Mouse (Mus musculus): ENCODE results near the gene Iqcc.

DNA sequence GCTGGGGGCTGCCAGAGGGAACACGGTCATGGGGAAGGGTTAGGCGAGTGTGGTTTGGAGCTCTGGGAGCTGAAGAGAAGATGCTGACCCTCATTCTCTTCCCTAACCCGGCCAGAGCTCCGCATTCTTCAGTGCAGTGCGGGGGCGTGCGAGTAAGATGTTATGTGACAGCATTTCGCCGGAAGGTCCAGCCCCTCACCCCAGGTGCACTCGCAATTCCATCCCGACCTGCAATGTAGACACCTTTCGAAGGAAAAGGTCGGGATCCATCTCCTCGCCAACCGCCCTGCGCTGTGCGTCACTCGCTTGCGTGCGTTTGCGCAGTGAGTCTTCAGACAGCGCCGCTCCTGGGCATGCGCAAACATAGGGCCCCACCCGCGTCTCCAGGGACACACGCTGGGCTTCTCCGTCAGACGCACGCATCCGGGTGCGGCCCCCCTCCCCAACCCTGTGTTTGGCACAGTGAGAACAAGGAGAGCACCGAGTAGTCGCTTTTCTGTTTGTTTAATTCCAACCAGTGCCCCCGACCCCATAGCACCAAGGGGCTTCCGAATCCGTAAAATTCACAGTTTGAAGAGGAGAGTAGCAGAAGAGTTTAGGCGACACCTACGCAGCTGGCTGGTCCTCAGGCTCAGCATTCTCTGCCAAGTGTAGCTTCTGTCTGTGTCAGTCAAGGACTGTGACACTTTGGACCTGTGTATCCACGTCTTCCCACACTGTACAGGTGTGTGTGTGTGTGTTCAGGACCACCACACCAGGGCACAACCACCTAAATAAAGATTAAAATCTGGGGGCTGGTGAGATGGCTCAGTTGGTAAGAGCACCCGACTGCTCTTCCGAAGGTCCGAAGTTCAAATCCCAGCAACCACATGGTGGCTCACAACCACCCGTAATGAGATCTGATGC is at the start of gene Iqcc:
- peak; percentile 33; the same call in 1 of the 2 replicates for TF ChIP-seq CTCF (IDR thresholded peaks at IDR 0.05; ENCODE audit: low read depth)
- TF ChIP-seq EP300 (optimal IDR thresholded peaks at IDR 0.05), result no peak
